Mouse (Mus musculus): Measurements from ENCODE around the gene Crybg1.
A peak's percentile ranks its signal among the peaks of the same experiment; 100 is the strongest.
"Not testable (repeated sequence)": the region's sequence is repeated elsewhere in the genome, so short reads cannot be mapped to it uniquely, and the experiment has no call there.

Crybg1 gene

DNA sequence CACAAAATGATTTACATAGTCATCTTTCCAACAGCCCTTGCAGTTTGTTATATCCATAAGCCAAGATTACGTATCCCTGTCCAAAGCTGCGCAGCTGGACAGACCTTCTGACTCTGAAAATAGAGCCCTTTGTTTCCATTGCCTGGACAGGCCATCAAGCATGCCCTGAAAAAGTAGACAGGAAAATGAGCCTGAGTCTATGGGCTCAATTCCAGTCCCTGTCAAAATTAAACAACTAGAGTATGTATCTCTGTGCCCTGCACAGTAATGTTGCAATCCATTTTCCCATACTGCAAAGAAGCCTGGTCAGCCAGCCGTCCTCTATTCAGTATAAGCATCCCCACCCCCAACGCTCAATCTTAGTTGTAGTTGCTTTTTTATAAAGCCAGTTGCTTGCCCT, 141.8 kb downstream of the Crybg1 start:
- no peak for DNase-seq (ENCODE audit: low spot score in 2 of 2)

DNA sequence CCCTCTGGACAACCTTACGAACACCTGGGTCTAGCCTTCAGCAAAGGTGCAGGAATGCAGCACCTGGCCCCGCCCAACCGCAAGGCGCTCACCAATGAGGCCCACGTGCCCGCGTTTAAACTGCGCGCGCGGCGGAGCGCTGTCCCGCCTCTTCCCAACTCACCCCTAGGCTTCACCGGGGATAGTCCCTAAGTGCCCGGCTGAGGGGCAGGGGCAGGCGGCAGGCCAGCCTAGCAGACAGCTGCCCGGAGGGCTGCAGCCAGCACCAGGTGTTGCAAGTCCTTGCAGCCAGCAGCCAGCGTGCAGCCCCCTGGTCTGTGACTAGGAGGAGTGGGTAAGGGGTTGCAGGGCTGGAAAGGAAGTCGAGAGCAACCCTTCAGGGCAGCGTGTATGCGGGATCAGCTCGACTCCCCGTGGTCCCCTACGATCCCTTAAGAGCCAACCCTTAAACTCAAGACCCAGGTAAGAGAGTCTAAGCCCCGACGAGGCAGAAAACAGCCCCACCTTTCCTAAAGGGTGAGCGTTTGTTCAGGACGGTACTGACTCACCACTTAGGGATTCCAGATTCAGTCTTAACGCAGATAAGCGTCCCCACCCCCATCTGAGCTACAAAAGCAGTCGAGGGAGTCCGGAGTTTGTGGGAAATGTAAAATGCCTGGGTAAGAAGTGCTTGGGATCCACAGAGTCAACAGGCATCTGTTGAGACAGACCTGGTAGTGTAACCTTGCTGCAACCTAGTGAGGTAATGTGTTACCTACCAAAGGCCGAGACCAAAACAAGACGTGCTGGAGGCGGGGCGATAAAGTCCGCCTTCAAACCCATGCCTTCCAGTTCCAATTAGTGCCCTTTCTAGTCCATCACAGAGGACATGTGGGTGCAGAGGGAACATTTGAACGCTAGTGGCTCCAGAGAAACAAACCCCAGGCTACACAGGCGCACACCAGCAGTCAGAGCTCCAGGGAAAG, 142.7 kb downstream of the Crybg1 start:
- DNase-seq (ENCODE audit: low spot score in 2 of 2): peak; percentile 56 to 60

DNA sequence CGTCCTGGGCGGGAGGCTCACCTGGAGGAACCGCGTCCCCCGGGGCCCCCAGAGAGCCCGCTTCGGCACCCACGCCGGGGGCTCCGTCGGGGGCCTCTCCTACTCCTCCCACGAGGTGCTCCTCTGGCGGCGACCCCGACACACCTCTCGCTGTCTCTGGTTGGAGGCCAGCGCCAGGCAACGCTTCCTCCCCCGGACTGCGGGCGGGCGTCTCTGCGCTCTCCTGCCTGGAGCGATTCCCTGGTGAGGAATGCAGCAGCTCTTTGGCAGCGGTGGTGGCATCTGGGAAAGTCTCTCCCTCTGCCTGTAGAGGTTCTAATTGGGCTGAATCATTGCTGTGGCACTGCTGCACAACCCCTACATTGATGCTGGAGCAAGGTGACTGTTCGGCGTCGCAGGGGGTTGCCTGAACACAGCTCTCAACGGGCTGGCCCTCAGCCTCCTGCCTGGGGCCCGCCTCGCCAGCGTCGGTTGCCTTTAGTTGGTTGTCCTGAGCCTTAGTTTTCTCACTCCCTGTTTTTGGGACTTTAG, 144.4 kb downstream of the Crybg1 start:
- DNase-seq (ENCODE audit: low spot score in 2 of 2): peak in 1 of 2 experiments; percentile 43

DNA sequence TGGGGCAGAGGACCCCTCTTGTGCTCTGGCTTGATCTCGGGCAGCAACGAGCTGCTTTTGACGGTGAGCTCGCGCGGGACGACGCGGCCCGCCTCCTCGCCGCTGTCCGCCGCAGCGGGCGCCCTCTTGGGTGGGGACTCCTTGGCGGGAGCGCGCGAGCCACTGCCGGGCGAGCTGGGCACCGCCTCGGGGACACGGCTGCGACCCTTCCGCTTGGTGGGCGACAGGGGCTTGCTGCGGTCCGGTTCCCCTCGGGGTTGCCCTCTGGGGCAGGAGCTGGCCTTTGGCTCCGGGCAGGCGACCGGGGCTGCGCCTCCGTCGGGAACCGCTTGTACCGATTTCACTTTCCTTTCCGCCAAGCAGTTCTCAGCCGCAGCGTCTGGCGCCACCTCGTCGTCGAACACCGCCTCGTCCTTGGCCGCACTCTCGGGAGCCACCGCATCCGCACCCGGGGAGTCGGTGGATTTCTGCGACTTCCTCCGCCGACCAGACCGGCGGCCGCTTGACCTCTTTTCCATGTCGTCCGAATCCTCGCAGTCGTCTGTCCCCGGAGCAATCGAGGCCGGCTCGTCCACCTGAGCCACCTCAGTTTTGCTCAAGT, 145.0 kb downstream of the Crybg1 start:
- DNase-seq (ENCODE audit: low spot score in 2 of 2): peak; percentile 57 to 79

DNA sequence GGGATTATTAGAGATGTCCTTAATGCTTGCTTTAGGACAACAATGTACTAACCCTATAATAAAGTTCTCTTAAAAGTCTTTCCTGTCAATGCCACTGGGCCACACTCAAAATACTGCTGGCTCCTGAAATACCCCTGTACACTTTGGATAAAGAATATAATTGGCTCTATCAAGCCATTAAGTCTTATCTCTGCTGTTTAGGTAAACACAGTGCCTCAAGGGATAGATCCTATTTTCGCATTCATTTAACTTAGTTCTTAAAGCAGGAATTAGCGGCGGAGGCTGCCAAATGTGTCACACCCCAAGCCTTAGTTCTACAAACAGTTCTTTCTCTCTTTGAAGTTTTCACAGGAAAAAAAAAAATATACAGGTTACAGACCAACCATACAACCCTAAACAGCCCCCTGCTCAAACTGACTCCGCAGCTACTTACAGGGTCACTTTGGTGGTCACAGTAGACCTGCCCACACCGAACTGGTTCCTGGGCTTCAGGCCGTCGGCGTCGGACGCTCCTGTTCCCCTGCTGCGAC, 145.6 kb downstream of the Crybg1 start:
- no peak for DNase-seq (ENCODE audit: low spot score in 2 of 2)

DNA sequence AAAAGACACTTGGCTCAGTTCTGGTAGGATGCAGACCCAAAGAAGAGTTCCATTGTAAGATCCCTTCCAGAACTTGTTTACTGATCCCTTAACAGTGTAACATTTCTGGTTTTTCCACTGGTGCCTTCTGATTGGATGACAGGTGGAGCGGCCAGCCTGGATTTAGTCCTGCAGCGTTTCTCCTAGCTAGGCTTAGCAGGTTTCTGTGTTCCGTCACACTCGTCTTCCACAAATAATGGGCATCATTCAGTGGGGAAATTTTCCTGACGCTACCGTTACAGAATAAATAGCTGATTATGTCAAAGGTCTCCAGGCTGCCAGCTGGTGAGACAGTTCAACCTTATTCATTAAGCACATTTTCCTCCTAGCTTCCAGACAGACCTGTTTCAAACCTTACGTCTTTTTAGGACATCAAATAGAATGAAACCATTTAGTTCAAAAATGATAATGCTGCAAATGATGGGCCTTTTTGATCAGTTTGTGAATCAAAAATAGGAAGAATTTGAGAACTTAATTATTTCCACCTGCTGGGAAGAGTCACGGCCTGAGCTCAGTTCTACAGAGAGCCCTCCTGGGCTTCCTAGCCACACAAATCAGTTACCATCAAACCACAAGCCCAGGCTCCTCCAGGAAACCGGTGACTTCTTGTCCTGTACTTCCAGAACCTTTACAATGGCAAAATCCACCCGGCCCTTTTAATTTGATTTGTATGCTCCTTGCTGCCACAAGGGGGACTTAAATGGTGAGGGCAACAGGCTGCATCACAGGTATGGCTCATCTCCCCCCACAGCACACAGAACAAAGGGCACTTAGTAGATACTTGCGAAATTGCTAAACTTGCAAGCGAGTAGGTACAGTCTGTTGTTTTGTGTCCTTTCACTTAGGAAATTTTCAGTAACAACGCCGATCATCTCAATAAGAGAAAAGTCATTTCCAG, 146.4 kb downstream of the Crybg1 start:
- DNase-seq (ENCODE audit: low spot score in 2 of 2): no peak

DNA sequence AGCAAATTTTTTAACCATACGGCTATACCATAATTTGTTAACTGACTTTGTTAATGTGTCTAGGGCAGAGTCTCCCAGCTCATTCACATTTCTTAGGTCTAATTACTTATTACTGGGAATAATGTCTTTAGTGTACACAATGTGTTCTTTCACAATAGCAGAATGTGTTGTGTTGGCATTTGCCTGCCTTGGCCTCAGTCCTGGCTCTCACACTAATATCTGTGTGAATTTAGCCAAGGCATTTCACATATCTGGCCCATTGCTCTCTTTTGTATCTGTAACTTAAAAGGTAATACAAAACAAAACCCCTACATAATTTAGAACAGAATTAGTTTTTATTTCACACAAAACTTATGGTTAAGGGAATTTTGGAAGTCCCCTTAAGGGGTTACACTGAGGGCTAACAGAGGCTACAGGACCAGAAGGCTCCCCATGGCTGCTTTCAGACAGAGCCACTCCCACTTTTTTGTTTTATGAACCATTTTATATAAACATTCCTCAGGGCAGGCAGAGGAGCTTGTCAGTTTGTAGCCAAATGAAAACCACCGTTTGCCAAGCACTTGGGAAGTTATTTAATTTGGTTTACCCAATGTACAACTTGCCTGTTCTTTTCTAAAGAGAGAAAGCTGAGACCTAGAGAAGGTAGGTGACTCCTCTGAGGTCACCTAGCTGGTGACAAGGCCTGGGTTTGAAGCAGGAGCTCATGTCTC, 148.3 kb downstream of the Crybg1 start:
- no peak for DNase-seq (ENCODE audit: low spot score in 2 of 2)

DNA sequence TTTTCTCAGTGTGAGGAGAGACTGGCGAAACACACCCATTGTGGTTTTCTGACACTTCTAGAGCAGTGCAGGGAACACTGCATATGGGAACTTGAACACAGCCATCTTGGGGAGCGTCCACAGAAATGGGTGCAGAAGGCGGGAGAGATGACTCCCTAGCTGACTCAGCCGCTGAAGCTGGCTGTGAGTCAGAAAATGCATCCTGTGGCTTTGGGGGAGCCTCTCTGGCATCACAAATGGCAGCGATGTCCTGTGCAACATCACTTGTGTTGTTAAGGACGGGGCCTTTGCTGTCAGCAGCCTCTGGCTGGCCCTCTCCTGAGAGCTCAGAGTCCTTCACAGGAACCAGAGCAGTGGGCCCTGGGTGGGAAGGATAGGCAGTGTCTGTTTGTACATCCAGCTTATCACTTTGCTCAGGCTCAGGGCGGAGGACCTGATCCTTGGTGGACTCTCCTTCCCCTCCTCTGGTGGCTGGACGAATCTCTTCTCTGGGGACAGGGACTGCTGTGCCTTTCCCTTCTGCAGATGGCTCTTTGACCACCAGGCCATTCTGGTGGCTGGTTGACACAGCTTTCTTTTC, 150.1 kb downstream of the Crybg1 start:
- no peak for DNase-seq (ENCODE audit: low spot score in 2 of 2)

DNA sequence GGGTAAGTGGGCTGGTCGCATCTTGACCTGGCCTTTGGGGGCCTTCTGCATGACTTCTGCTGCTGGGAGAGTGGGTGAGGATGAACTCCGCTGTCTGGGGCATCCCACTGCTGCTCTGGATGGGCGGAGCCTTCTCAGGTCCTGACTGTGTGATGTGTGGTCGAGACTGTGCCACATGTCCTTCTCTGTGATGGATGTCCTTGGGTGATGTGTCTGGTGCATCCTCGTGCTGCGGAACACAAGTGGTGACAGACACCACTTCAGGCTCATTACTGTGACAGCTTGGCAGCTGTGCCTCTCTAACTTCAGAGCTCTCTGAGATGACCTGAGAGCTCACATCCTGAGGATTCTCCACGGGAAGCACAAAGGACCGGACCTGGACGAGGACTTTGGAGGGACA, 150.6 kb downstream of the Crybg1 start:
- DNase-seq (ENCODE audit: low spot score in 2 of 2): no peak

DNA sequence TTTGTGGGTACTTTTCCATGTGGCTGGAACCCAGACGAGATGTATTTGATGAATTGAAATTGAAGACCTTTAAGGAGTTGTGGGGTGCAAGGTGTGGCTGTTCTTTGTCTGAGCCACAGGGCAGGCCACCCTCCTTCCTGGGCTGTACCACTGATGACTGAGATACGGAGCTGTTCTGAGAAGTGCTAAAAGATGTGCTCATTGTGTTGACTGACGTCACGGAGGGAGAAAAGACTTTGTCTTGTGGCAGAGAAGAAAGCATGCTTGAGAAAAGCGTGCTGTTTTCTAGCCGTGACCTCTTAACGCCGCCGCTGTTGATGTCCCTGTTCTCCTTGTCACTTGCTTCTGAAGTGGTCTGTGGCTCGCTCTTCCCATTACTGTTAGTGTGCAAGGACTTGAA, 151.4 kb downstream of the Crybg1 start:
- no peak for DNase-seq (ENCODE audit: low spot score in 2 of 2)

DNA sequence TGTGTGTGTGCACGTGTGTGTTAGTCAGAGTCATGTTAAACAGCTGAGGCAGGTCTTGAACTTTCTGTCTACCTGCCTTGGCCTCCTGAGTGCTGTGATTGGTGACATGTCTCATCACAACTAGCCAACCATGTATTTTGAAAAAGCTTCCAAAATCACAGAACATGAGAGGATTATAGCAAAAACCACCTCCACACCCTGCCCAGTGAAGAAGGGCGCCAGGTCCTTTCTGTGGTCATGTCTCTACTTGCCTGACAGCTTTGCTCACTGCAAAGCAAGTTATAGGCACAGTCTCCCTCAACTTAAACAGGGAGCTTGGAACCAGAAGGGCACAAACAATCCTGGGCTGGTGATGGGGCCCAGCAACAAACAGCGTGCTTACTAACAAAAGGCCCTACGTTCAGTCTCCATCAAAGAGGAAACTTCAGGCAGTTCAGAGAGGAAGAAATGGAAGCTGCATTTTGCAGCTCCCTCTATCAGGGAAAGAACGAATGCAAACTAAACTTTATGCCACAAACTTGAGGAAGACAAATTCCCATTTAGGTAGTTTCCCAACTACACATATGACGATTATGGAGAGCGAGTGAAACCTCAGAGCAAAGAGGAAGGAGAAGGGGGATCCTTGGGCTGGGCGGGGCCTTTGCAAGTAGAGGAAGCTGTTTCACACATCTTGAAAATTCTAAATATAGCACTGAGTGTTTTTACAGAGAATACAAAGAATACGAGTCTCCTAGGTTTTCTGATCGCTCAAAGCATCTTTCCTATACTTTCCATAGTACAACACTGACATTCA, 152.6 kb downstream of the Crybg1 start:
- DNase-seq (ENCODE audit: low spot score in 2 of 2): no peak

DNA sequence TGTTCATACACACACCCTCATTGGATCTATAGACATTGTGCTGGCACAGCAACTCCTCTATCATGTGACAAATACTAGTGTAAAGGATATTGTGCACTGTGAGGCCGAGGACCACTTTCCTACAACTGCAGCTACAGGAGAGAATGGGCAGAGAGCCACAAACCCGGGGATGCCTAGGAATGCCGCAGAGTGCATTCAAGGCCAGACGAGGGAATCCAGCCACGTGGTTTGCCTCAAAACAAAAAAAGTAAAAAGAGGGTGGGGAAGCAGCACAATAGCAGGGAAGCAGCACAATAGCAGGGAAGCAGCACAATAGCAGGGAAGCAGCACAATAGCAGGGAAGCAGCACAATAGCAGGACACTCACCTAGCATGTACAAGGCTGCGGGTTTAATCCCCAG, 155.5 kb downstream of the Crybg1 start:
- no peak for DNase-seq (ENCODE audit: low spot score in 2 of 2)

DNA sequence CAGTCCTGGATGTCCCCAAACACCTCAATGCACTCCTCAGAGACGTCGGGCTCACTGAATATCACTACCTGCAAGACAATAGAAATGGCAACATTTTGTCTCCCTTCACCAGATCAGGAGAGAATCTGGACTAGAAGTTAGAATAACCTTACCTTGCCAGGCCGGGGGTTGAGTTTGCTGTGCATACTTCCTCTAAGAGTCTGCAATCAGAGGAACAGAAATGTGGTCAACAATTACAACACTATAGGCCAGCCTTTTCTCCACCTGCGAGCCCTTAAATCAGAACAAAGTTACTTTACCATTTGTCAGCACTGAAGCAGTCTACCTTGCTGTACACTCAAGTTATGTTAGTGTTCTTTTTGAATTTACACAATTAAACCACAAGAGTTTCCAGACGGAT, 156.1 kb downstream of the Crybg1 start:
- no peak for DNase-seq (ENCODE audit: low spot score in 2 of 2)

DNA sequence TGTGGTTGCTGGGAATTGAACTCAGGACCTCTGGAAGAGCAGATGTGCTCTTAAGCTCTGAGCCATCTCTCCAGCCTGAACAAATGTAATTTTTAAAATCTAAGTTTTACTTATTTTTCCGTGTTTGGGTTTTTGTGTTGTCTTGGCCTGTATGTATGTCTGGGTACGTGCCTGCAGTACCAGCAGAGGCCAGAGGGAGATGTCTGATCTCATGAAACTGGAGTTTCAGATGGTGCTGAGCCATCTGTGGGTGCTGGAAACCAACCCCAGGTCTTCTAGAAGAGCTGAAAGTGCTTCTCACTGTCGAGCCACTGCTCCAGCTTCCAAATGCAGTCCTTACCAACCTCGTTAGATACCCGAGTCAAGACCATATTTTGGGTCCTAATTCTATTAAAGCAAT, 157.4 kb downstream of the Crybg1 start:
- DNase-seq (ENCODE audit: low spot score in 2 of 2): no peak

DNA sequence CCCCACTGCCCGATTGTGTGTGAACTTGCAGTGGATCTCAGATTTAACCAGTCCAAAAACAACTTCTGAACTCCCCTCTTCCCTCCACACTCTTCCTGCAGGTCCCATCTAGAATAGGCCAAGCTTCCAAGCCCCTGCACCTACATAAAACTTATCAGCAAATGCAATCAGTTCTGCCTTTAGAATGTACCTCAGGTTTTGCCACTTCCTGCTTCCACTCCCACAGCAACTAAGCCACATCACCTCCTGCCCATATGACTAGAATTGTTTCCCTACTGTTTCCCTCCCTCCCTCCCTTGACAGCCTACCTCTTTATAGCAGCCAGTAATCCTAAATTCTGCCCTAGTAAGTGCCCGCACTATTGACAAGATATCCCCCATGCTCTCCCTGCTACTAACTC, 164.8 kb downstream of the Crybg1 start:
- DNase-seq (ENCODE audit: low spot score in 2 of 2): no peak

DNA sequence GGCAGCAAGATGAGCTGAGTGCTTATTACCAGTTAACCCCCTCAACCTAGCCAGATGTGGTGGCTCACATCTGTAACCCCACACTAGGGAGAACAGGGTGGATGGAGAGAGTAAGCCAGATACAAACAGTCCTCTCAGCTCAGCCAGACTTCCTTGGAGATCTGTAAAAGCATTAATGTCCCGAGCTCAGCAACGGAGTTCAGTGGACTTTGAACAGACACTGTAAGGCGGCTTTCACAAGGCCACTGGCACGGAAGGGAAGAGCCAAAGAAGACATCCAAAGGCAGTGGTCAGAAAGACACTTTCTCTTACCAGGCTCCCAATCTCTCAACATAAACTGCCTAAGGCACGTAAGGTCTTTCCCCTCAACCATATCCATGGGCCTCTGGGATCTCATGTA, 165.4 kb downstream of the Crybg1 start:
- DNase-seq (ENCODE audit: low spot score in 2 of 2): no peak

DNA sequence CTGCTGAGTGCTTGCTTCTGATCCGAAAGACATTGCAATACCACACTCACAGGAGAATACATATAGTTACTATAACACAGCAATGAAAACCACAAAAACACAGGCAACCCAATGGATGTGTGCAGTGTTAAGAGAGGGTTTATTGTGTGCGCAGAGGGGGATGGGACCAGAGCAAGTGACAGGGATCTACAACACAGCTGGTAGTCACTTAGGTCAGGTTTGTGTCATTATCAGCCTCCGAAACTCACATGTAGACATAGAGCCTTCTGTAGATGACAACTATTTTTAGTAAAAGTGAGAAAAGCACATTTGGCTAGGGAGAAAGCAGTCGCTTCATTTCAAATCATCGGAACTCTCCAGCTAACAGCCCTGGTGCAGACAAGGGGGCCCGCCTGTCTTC, 166.2 kb downstream of the Crybg1 start:
- no peak for DNase-seq (ENCODE audit: low spot score in 2 of 2)

DNA sequence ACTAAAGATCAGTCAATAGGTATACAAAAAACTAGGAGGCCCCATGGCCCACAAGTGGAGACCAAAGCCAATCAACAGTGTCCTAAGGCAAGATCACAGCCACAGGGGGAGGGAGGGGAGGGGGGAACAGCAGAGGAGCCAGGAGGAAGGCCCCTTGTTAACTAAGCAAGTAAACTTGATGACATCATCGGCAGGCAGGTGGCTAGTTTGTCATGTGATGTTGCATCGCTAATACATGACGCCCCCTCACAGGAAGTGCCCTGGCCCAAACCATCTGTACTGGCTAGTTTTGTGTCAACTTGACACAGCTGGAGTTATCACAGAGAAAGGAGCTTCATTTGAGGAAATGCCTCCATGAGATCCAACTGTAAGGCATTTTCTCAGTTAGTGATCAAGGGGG, 167.9 kb downstream of the Crybg1 start:
- DNase-seq (ENCODE audit: low spot score in 2 of 2): not testable (repeated sequence)

DNA sequence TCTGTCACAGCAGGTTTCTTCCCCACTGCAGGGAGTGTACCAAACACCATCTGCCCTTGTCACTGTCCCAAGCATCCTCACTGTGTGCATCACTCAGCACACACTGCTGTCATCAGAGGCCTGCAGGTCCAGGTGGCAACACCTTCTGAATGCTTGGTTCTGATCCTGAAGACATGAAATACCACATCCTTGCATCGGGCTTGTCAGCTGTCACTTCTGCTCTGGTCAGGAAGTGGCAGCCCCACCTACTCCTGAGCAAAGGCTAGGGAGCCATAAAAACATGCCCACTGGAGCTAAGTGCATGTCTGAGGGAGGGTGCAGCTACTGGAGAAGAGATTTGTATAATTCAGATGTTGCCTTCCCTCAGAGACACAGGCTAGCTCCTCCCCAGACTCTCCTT, 168.6 kb downstream of the Crybg1 start:
- DNase-seq (ENCODE audit: low spot score in 2 of 2): no peak

DNA sequence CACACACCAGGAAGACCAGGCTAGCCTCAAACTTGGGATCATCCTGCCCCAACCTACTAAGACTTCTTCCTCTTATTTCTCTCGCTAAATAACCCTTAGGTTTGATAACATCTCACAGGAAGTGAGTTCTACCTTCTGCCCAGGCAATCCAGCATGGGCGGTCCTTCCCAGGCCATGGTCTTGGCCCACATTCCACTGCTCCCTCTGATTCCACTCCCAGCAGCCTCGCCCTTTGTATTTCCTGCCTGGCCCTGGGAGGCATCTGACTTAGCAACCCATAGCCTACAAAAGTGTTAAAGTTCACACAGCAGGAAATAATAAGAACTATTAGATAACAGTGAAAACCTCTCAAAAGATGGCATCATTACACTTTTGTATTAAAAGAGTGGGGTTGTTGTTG, 171.3 kb downstream of the Crybg1 start:
- DNase-seq (ENCODE audit: low spot score in 2 of 2): no peak

All from urinary bladder, adult 18-20 months (tissue).